Mouse (Mus musculus) layer of hippocampus, adult 9-11 months (tissue): ENCODE results near the gene Acer1.

Experiments
- DNase-seq: peaks from one replicate; pipeline ENCODE4 v3.0.0; 2022

The Acer1 gene

GRCm38 (mm10) chr17:56982013-56982412 lies at the start of gene Acer1:
Gene Acer1, minus strand, starts transcription at chr17:56982126.
- DNase-seq: no peak

- DNase-seq: no peak
Observed at GRCm38 (mm10) chr17:57030931-57031660, 49.2 kb upstream of the Acer1 start, which contains the start of gene Khsrp. Gene Khsrp, minus strand, starts transcription at chr17:57031522.

DNA sequence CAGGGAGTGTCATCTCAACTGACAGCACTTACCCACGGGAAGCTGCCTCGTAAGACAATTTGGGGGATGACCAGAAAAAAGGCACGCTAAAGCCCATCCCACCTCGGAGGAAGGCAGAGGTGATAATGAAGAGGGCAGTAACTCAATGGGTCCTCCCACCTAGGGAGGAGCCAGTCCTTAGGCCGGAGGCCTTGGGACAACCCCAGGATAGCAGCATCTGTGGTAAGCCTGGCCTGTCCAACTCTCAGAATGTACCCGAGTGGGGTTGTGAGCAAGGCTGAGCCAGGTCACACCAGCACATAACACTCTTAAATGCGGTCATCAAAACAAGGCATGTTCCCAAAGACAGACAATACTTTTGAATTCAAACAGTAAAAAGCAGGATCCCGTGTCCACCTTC lies 47.8 kb upstream of the Acer1 start:
- DNase-seq: no peak

- DNase-seq: no peak
Observed at GRCm38 (mm10) chr17:57027471-57027870, 45.5 kb upstream of the Acer1 start.

GRCm38 (mm10) chr17:57020960-57021359 lies 39.0 kb upstream of the Acer1 start:
- DNase-seq: no peak

DNA sequence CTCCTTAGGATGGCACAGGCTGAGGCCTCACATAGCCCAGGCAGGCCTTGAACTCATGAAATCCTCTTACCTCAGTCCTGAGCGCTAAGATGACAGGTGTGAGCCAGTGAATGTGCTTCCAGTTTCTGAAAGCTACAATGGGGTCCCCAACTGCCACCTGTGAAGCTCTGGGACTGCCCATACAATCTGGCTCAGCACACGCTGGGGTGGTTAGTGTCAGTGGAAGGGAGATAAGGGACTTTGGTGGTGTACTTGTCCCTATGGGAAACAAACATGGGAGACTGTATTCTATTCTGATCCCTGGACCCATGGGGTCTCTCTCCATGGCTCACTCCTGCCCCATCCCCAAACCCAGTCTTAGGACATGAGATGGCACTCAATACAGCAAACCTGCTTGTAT lies 37.8 kb upstream of the Acer1 start:
- DNase-seq: no peak

- DNase-seq: no peak
Observed at GRCm38 (mm10) chr17:57012245-57012795, 30.4 kb upstream of the Acer1 start.

GRCm38 (mm10) chr17:57011236-57012141 lies 29.6 kb upstream of the Acer1 start, which contains the start of the genes Gtf2f1 and Gm17949:
Gene Gtf2f1, minus strand, starts transcription at chr17:57011288.
Gene Gm17949, plus strand, starts transcription at chr17:57011469.
- peak; percentile 97 for DNase-seq

- no peak for DNase-seq
Observed at GRCm38 (mm10) chr17:57010911-57011235, 28.9 kb upstream of the Acer1 start.

DNA sequence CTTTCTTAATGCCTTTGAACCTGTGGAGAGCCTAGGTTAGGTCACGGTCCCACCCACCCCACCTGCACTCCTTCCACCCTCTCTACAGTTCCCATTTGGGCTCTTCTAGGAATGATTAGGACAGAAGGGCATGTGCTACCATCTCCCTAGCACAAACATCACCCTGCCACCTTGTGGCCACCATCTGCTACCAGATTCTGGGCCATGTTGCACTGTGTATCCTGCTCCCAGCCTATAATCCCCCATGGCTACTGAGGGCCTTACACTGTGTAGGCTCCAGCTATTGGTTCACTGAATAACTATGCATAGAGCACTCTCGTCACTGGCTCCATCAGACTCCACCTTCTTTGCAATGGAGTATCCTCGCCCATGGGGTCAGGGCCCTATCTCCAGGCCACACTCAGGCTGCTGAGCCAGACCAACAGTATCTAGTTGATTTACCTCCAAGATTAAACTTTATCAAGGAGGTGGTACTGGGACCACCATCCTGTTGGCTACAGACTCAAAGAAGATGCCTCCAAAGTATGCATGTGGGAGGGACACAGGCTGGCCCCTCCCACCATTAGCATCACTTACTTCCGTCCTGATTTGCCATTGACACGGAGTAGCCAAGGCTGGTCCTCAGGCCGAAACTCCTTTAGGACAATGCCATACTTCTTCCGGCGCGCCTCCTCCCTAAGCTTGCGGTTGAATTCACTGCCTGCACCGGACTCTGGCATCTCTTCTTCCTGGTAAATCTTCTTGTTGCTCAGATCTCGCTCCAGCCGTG lies 25.4 kb upstream of the Acer1 start:
- no peak for DNase-seq

- DNase-seq: no peak
Observed at GRCm38 (mm10) chr17:57003994-57004393, 22.1 kb upstream of the Acer1 start.

DNA sequence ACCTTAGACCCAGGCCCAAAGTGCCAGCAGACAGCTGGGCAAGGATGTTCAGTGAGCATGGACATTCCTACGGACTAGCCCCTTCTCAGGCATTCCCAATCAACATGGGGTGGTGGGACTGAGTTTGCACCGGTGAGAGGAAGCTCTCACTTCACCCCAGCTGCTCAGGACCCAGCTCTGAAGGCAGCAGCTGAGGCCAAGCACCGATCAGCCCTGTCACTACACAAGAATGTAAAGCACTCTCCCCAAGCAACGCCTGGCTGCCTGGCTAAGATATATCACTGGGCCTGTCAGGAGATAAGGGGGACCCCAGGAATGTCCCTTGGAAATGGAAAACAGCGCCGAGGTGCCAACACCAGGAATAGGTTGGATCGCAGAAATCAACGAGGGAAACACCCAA lies 19.3 kb upstream of the Acer1 start:
- no peak for DNase-seq

GRCm38 (mm10) chr17:56999968-57000609 lies 18.2 kb upstream of the Acer1 start, which contains the start of gene Pspn:
Gene Pspn, minus strand, starts transcription at chr17:57000018.
- DNase-seq: no peak

DNA sequence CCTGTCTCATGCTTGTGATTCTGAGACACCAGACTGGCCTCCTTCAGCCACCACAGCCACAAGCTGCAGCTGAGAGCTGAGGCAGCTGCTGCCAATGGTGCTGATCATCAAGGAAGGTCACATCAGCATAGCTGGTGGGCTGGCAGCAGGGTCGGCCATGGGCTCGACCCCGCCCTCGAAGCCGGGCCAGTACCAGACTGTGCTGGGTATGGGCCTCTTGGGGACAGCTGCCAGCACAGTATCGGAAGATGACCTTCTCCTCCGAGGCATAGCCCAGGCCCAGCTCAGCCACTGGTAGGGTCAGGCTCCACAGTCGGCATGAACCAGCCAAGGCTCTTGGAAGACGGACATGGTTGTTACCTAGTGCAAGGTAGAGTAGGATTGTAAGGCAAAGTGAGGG lies 17.5 kb upstream of the Acer1 start:
- DNase-seq: no peak

- DNase-seq: peak; percentile 98
Observed at GRCm38 (mm10) chr17:56997029-56997667, 15.2 kb upstream of the Acer1 start, which contains the start of gene Alkbh7. Gene Alkbh7, plus strand, starts transcription at chr17:56997339.

DNA sequence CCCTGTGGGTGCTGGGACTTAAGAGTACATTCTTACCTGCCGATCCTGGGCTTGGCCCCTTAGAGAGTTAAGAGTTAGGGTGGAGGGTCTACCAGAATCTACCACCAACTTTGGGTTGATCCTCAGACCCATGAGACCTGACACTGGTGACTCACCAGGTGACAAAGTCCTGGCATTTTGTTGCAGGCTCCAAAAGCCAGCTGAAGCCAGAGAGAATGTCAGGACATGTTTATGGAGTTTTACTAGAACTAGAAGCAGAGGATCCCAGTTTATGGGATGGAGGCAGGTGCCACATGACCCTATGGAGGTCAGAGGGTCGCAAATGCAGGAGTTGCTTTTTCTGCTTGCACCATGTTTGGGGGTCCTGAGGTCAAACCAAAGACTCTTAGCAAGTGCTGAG lies 14.6 kb upstream of the Acer1 start:
- no peak for DNase-seq

GRCm38 (mm10) chr17:56995046-56995445 lies 13.1 kb upstream of the Acer1 start:
- no peak for DNase-seq

GRCm38 (mm10) chr17:56990966-56991365 lies 9.0 kb upstream of the Acer1 start:
- DNase-seq: no peak

- peak; percentile 97 for DNase-seq
Observed at GRCm38 (mm10) chr17:56990115-56990746, 8.3 kb upstream of the Acer1 start, which contains the start of gene Clpp. Gene Clpp, plus strand, starts transcription at chr17:56990305.

DNA sequence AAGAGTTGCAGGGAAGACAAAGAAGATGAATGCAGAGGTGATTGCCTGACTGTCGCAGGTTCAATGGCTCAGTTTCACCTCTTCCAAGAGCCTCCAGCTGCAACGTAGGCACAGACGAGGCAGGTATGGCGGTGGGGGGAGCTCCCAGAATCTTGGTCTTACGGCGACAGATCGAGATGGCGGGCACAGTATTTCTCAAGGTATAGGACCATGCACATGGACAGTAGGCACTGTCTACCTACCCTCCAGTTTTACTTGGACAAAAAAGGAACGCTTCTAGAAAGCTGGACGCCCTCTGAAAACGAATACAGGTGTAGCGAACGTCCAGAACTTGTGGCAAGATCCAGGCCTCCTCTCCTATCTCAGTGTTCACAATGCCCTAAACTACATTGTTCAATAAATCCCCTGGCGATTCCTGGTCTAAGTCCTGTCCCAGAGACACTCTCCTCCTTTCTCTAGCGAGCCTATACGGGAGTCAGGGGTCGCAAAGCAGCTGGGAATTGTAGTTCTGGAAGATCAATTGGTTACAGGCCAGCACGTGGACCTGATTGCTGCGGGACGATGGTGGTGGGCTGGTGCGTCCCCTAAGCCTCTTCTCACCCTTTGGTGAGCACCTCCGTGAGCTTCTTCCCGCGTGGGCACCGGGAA lies 7.7 kb upstream of the Acer1 start:
- DNase-seq: peak; percentile 89
